Mouse (Mus musculus): ENCODE data around the gene Ugt1a9.

Gene Ugt1a9

GRCm38 (mm10) chr1:88238771-88239170 is 168.2 kb downstream of the Ugt1a9 start:
- CTCF ChIA-PET, result interaction anchor here in 1 of 4 experiments (0.6 kb wide), 1 partner anchor 39 kb away, joined by 3 read pairs; the partner anchor contains the start of genes Hjurp and Trpm8
- POLR2A ChIA-PET, result interaction anchor here in 1 of 4 experiments (0.7 to 1.7 kb wide), 5 partner anchors 8 to 17 kb away, joined by 3 to 5 read pairs (median 3); no protein-coding TSS in a partner anchor

GRCm38 (mm10) chr1:88240072-88240471 is 169.5 kb downstream of the Ugt1a9 start:
- ChIA-PET CTCF (no interaction called here), POLR2A (interaction anchor here in 1 of 4 experiments (1.6 kb wide), 1 partner anchor 14 kb away, joined by 3 read pairs; no protein-coding TSS in a partner anchor)

- CTCF ChIA-PET, result interaction anchor here in 1 of 4 experiments (0.8 kb wide), 1 partner anchor 47 kb away, joined by 3 read pairs; no protein-coding TSS in a partner anchor
- POLR2A ChIA-PET, result interaction anchor here in 1 of 4 experiments (1.2 kb wide), 1 partner anchor 25 kb away, joined by 4 read pairs; no protein-coding TSS in a partner anchor
Observed at GRCm38 (mm10) chr1:88240579-88240978, 170.0 kb downstream of the Ugt1a9 start.

- ChIA-PET CTCF (interaction anchor here in 2 of 4 experiments (0.5 to 4.1 kb wide), 4 partner anchors 41 to 213 kb away, joined by 3 to 11 read pairs (median 4); no protein-coding TSS in a partner anchor), POLR2A (interaction anchor here in 3 of 4 experiments (0.6 to 2.1 kb wide), 6 partner anchors 10 to 1193 kb away, joined by 3 to 11 read pairs (median 6); partner anchors contain the start of genes Hjurp (in 1 of the 3) and Trpm8 (in 1 of the 3))
Observed at GRCm38 (mm10) chr1:88243861-88244260, 173.3 kb downstream of the Ugt1a9 start.

GRCm38 (mm10) chr1:88245881-88246280 is 175.3 kb downstream of the Ugt1a9 start:
- ChIA-PET POLR2A (interaction anchor here in 2 of 4 experiments (0.7 to 13.5 kb wide), 5 partner anchors 9 to 31 kb away, joined by 3 to 143 read pairs (median 10); partner anchors contain the start of genes Hjurp (in 1 of the 2) and Trpm8 (in 1 of the 2)), CTCF (interaction anchor here in 3 of 4 experiments (0.5 to 4.1 kb wide), 4 partner anchors 39 to 198 kb away, joined by 3 to 11 read pairs (median 6); no protein-coding TSS in a partner anchor)

GRCm38 (mm10) chr1:88246386-88246785 is 175.8 kb downstream of the Ugt1a9 start:
- CTCF ChIA-PET, result interaction anchor here in 3 of 4 experiments (0.5 to 1.9 kb wide), 3 partner anchors 39 to 197 kb away, joined by 3 to 6 read pairs (median 5); no protein-coding TSS in a partner anchor
- POLR2A ChIA-PET, result interaction anchor here in 2 of 4 experiments (0.9 to 13.5 kb wide), 7 partner anchors 10 to 38 kb away, joined by 3 to 143 read pairs (median 4); no protein-coding TSS in a partner anchor

- ChIA-PET POLR2A (interaction anchor here in 2 of 4 experiments (0.8 to 13.5 kb wide), 8 partner anchors 9 to 30 kb away, joined by 3 to 143 read pairs (median 4); no protein-coding TSS in a partner anchor), CTCF (interaction anchor here in 1 of 4 experiments (1.6 kb wide), 1 partner anchor 37 kb away, joined by 3 read pairs; no protein-coding TSS in a partner anchor)
Observed at GRCm38 (mm10) chr1:88247660-88248059, 177.1 kb downstream of the Ugt1a9 start.

- CTCF ChIA-PET, result interaction anchor here in 2 of 4 experiments (1.2 to 1.9 kb wide), 3 partner anchors 36 to 42 kb away, joined by 3 to 6 read pairs (median 3); no protein-coding TSS in a partner anchor
- POLR2A ChIA-PET, result interaction anchor here in 3 of 4 experiments (0.5 to 13.5 kb wide), 11 partner anchors 8 to 29 kb away, joined by 3 to 143 read pairs (median 4); no protein-coding TSS in a partner anchor
Observed at GRCm38 (mm10) chr1:88248658-88249057, 178.1 kb downstream of the Ugt1a9 start.

GRCm38 (mm10) chr1:88249596-88249995 is 179.0 kb downstream of the Ugt1a9 start:
- POLR2A ChIA-PET, result interaction anchor here in 2 of 4 experiments (1.1 to 13.5 kb wide), 4 partner anchors 7 to 23 kb away, joined by 4 to 143 read pairs (median 4); no protein-coding TSS in a partner anchor

GRCm38 (mm10) chr1:88250023-88250422 is 179.4 kb downstream of the Ugt1a9 start:
- ChIA-PET CTCF (interaction anchor here in 2 of 4 experiments (0.6 to 1.9 kb wide), 3 partner anchors 9 to 40 kb away, joined by 6 to 21 read pairs (median 8); no protein-coding TSS in a partner anchor), POLR2A (interaction anchor here in 1 of 4 experiments (1.3 to 13.5 kb wide), 3 partner anchors 15 to 23 kb away, joined by 4 to 143 read pairs (median 5); no protein-coding TSS in a partner anchor)

More at GRCm38 (mm10) chr1:88249596-88249995, 179.0 kb downstream of the Ugt1a9 start:
- CTCF ChIA-PET, result interaction anchor here in 1 of 4 experiments (1.9 kb wide), 1 partner anchor 41 kb away, joined by 6 read pairs; no protein-coding TSS in a partner anchor

GRCm38 (mm10) chr1:88253106-88253505 is 182.5 kb downstream of the Ugt1a9 start:
- ChIA-PET CTCF (interaction anchor here (0.8 to 2.2 kb wide), 7 partner anchors 24 to 48 kb away, joined by 3 to 7 read pairs (median 4); partner anchors contain the start of genes Trpm8 (in 2 of the 4) and Hjurp (in 1 of the 4)), POLR2A (interaction anchor here in 2 of 4 experiments (0.6 to 15.1 kb wide), 10 partner anchors 9 to 34 kb away, joined by 3 to 143 read pairs (median 4); partner anchors contain the start of genes Hjurp (in 1 of the 2) and Trpm8 (in 1 of the 2))

GRCm38 (mm10) chr1:88253540-88253939 is 182.9 kb downstream of the Ugt1a9 start:
- ChIA-PET POLR2A (interaction anchor here in 2 of 4 experiments (0.8 to 15.1 kb wide), 11 partner anchors 8 to 34 kb away, joined by 3 to 143 read pairs (median 3); partner anchors contain the start of genes Hjurp (in 1 of the 2) and Trpm8 (in 1 of the 2)), CTCF (interaction anchor here (0.5 to 2.2 kb wide), 7 partner anchors 24 to 48 kb away, joined by 3 to 7 read pairs (median 4); partner anchors contain the start of genes Trpm8 (in 2 of the 4) and Hjurp (in 1 of the 4))

- ChIA-PET CTCF (interaction anchor here in 2 of 4 experiments (0.6 to 1.0 kb wide), 2 partner anchors 35 kb away, joined by 3 to 5 read pairs; no protein-coding TSS in a partner anchor), POLR2A (interaction anchor here in 2 of 4 experiments (0.9 to 15.1 kb wide), 7 partner anchors 10 to 20 kb away, joined by 3 to 203 read pairs (median 4); partner anchors contain the start of genes Hjurp (in 2 of the 2) and Trpm8 (in 2 of the 2))
Observed at GRCm38 (mm10) chr1:88254793-88255465, 184.3 kb downstream of the Ugt1a9 start.

- ChIA-PET POLR2A (interaction anchor here in 2 of 4 experiments (0.9 to 15.1 kb wide), 4 partner anchors 10 to 19 kb away, joined by 3 to 203 read pairs (median 131); partner anchors contain the start of genes Hjurp (in 2 of the 2) and Trpm8 (in 2 of the 2)), CTCF (interaction anchor here in 3 of 4 experiments (0.6 to 3.1 kb wide), 5 partner anchors 30 to 35 kb away, joined by 3 to 17 read pairs (median 5); no protein-coding TSS in a partner anchor)
Observed at GRCm38 (mm10) chr1:88255466-88255857, 184.9 kb downstream of the Ugt1a9 start.

- CTCF ChIA-PET, result interaction anchor here (0.6 to 3.1 kb wide), 9 partner anchors 9 to 35 kb away, joined by 3 to 17 read pairs (median 5); partner anchors contain the start of genes Hjurp (in 2 of the 4) and Trpm8 (in 2 of the 4)
- POLR2A ChIA-PET, result interaction anchor here (0.5 to 15.1 kb wide), 20 partner anchors 7 to 324 kb away, joined by 3 to 203 read pairs (median 4); partner anchors contain the start of genes Hjurp (in 2 of the 4) and Trpm8 (in 2 of the 4)
Observed at GRCm38 (mm10) chr1:88255989-88256754, 185.6 kb downstream of the Ugt1a9 start.

- CTCF ChIA-PET, result interaction anchor here (0.6 to 3.1 kb wide), 11 partner anchors 8 to 619 kb away, joined by 3 to 17 read pairs (median 5); partner anchors contain the start of genes Hjurp (in 3 of the 4) and Trpm8 (in 3 of the 4)
- POLR2A ChIA-PET, result interaction anchor here (0.5 to 15.1 kb wide), 22 partner anchors 8 to 323 kb away, joined by 3 to 203 read pairs (median 4); partner anchors contain the start of genes Hjurp (in 2 of the 4) and Trpm8 (in 2 of the 4)
Observed at GRCm38 (mm10) chr1:88256886-88257663, 186.5 kb downstream of the Ugt1a9 start.
